Mouse (Mus musculus) kidney, adult 2 months (tissue): ENCODE measurements around the gene Top3a. TPM values are rescaled to one million over a fixed set of nuclear protein-coding genes. Genes with fewer than 3 reads are reported as not detected.

Experiments used
- DNase-seq: peaks from one replicate; pipeline ENCODE4 v3.0.0; 2021
- H3K27ac ChIP-seq: fragments of 200-500 bp; 2 replicates; pipeline ENCODE4 v1.5.1; 2012; ENCODE audit warnings: low read depth, low read length, control low read depth, inconsistent platforms; ENCODE audit not compliant: insufficient read depth
- H3K27me3 ChIP-seq: fragments of 200-500 bp; replicated peaks from 2 replicates; pipeline ENCODE4 v1.6.1; 2012; ENCODE audit warnings: mild to moderate bottlenecking, moderate library complexity, low read length, inconsistent platforms; ENCODE audit not compliant: control insufficient read depth, insufficient read depth
- H3K36me3 ChIP-seq: fragments of 200-500 bp; 2 replicates; pipeline ENCODE4 v1.6.1; 2012; ENCODE audit warnings: mild to moderate bottlenecking, moderate library complexity, low read length, inconsistent platforms; ENCODE audit not compliant: control insufficient read depth, insufficient read depth
- H3K4me1 ChIP-seq: fragments of 200-500 bp; 2 replicates; pipeline ENCODE4 v1.6.1; 2011; ENCODE audit warnings: low read length; ENCODE audit not compliant: control insufficient read depth, insufficient read depth
- H3K4me3 ChIP-seq: fragments of 200-500 bp; 2 replicates; pipeline ENCODE4 v1.5.1; 2011; ENCODE audit warnings: mild to moderate bottlenecking, low read depth, low read length, control low read depth; ENCODE audit not compliant: insufficient read depth
- CTCF ChIP-seq: fragments of 200-500 bp; conservative IDR thresholded peaks from 2 replicates; pipeline ENCODE4 v1.5.1; 2011; ENCODE audit warnings: low read depth, mild to moderate bottlenecking, control low read depth, low read length, moderate library complexity, mixed read lengths; ENCODE audit not compliant: insufficient read depth, insufficient read length
- POLR2A ChIP-seq: fragments of 200-500 bp; IDR thresholded peaks from one replicate; pipeline ENCODE4 v1.6.1; 2011; ENCODE audit warnings: low read depth, low read length, control low read depth
- WGBS: fragments of 180-500 bp; shearing (Covaris S2); methylation state at CpG from one replicate; pipeline ENCODE4 v1.1.7; 2018; 5-methylcytosine and 5-hydroxymethylcytosine counted together
- polyA plus RNA-seq: library from polyadenylated mRNA; depleted of rRNA; stranded (reverse); fragments of >200 nt; gene quantifications from 2 replicates; pipeline ENCODE4 v1.2.3, GENCODE M21; 2012

Gene Top3a
- polyA plus RNA-seq, 1 experiment: 5.8 TPM

DNA sequence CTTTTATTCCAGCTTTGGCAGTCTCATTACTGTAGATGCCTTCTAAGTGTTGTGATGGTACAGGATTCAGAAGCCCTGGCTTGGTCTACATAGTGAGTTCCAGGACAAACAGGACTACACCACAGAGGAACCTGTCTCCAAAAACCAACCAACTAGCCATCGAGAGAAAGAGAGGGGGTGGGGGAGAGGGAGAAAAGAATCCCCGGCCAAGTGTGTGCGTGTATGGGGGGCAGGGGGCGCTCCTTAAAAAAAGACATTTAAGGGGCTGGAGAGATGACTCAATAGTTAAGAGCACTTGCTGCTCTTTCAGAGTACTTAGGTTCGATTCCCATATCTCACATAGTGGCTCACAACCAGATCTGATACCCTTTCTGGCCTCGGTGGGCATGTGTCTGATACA lies 1.6 kb downstream of the Top3a start:
- Histone ChIP-seq H3K4me1 (peaks cover 31% of the 10 kb centered on the region), H3K27me3 (no peaks in the 10 kb centered on the region), H3K4me3 (no peak overlapping the region), H3K27ac (no peak overlapping the region), H3K36me3 (no peaks in the 10 kb centered on the region)
- DNase-seq: no peak
- WGBS: 71% methylated on average over 6 of the region's 6 CpGs
- no peak for TF ChIP-seq POLR2A
- TF ChIP-seq CTCF: no peak

DNA sequence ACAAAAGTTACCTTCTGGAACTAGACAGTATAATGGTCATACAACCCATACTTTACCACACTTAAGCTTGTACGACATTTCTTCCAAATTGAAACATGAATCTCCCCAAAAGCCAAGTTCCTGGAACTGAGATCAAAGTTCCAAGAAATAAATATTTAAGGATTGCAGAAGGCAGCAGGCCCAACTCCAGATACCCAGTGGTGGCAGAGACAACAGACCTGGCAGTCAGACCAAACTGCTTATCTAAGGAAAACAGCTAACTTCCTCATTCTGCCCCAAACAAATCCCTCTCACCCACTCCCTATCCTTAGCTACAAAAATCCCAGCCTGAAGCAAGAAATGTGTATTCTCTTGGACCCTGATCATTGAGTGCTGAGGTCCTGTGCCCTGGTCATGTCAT lies 2.3 kb downstream of the Top3a start:
- WGBS: 42% methylated on average over 1 of the region's 1 CpGs
- DNase-seq: peak; percentile 29
- no peaks in the 10 kb centered on the region for H3K36me3 ChIP-seq
- H3K27me3 ChIP-seq: no peaks in the 10 kb centered on the region
- no peak overlapping the region for H3K4me3 ChIP-seq
- peaks cover 24% of the 10 kb centered on the region for H3K4me1 ChIP-seq
- TF ChIP-seq CTCF (no peak), POLR2A (no peak)
- no peak overlapping the region for H3K27ac ChIP-seq

DNA sequence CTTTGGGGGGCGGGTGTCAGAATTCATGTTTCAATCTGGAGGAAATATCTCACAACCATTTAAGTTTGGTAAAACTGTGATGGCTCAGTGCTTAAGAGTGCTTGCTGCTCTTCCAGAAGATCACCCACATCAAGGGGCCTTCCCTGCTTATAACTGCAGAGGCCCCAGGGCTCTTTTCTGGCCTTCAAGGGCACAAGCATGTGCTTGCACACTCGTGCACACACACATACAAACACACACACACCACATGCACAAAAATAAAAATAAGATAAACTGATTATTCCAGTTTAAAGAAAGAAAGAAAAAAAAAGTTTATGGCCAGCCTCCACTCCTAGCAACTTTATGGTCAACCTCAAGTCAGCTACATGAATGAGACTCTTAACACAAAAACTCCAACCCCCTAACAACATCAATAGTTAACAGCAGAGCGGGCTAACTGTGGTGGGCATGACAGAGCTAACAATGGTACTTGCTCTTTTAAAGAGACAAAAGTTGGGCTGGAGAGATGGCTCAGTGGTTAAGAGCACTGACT lies 2.9 kb downstream of the Top3a start:
- DNase-seq: no peak
- WGBS: 88% methylated on average over 3 of the region's 3 CpGs
- peaks cover 20% of the 10 kb centered on the region for H3K4me1 ChIP-seq
- H3K36me3 ChIP-seq: no peaks in the 10 kb centered on the region
- TF ChIP-seq POLR2A (no peak), CTCF (no peak)
- H3K4me3 ChIP-seq: no peak overlapping the region
- H3K27me3 ChIP-seq: no peaks in the 10 kb centered on the region
- H3K27ac ChIP-seq: no peak overlapping the region

DNA sequence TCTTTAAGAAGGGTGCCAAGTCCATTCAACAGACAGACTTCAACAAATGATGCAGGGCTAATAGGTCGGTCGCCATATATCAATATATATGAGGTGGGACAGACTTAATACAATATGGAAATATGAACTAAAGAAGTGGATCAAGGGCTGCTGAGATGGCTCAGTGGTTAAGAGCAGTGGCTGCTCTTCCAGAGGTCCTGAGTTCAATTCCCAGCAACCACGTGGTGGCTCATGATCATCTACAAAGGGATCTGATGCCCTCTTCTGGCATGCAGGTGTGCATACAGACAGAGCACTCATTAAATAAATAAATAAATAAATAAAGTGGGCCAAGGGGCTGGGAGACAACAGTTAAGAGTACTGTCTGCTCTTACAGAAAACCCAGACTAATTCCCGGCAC lies 5.0 kb downstream of the Top3a start:
- TF ChIP-seq POLR2A (no peak), CTCF (no peak)
- H3K4me3 ChIP-seq: no peak overlapping the region
- WGBS: 84% methylated on average over 4 of the region's 4 CpGs
- DNase-seq: no peak
- no peaks in the 10 kb centered on the region for H3K36me3 ChIP-seq
- H3K27ac ChIP-seq: no peak overlapping the region
- no peaks in the 10 kb centered on the region for H3K27me3 ChIP-seq
- peaks cover 7% of the 10 kb centered on the region; the same call in 1 of the 2 replicates for H3K4me1 ChIP-seq

DNA sequence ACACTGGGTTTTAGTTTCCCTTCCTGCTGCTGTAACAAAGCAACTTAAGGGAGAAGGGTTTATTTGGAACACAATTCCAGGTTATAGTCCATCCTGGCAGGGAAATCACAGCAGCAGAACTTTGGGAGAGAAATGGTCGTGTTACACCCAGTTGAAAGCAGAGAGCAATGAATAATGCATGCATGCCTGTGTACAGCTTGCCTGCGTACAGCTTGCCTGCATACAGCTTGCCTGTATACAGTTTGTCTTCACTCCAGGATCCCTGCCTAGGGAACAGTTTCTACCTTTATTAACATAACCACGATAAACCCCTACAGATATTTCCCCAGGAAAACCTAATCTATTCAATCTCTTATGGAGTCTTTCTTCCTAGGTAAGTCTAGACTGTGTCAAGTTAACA lies 6.4 kb downstream of the Top3a start:
- H3K27me3 ChIP-seq: no peaks in the 10 kb centered on the region
- H3K4me3 ChIP-seq: no peak overlapping the region
- H3K36me3 ChIP-seq: no peaks in the 10 kb centered on the region
- no peaks in the 10 kb centered on the region for H3K4me1 ChIP-seq
- no peak overlapping the region for H3K27ac ChIP-seq
- WGBS: 80% methylated on average over 3 of the region's 3 CpGs
- TF ChIP-seq CTCF (no peak), POLR2A (no peak)
- DNase-seq: no peak

DNA sequence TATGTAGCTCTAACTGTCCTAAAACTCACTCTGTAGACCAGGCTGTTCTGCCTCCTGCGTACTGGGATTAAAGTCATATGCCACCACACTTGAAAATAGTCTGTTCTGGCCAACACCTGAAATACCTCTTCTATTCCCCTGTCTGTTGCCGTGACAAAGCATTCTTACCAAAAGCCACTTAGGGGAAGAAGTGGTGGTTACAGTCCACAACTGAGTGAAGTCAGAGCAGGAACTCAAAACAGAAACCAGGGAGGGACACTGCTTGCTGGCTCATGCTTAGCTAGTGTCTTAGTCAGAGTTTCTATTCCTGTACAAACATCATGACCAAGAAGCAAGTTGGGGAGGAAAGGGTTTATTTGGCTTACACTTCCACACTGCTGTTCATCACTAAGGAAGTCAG lies 7.8 kb downstream of the Top3a start:
- Histone ChIP-seq H3K4me3 (no peak overlapping the region), H3K36me3 (no peaks in the 10 kb centered on the region), H3K27me3 (no peaks in the 10 kb centered on the region), H3K4me1 (no peaks in the 10 kb centered on the region), H3K27ac (no peak overlapping the region)
- TF ChIP-seq POLR2A: no peak
- TF ChIP-seq CTCF: no peak
- DNase-seq: no peak
- 86% methylated on average over 2 of the region's 2 CpGs for WGBS

DNA sequence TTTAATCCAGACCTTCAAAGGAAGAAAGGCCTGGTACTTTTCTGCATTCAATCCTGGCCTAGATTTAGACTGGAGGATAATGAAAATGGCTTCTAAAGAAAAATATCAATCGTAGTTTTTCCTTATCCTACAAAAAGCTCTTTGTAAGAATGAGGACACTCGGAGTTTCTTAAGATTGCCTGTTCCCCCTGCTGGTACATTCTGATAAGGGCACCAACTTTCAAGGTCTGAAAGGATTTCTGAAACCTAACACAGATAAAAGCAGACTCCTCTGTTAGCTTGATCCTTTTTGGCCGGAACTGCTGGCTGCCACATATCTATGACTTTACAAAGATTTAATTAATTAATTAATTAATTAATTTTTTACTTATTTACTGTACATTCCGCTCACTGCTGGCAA lies 10.2 kb downstream of the Top3a start:
- H3K36me3 ChIP-seq: no peaks in the 10 kb centered on the region
- H3K27ac ChIP-seq: no peak overlapping the region
- no peaks in the 10 kb centered on the region for H3K4me1 ChIP-seq
- WGBS: 91% methylated on average over 4 of the region's 4 CpGs
- no peaks in the 10 kb centered on the region for H3K27me3 ChIP-seq
- H3K4me3 ChIP-seq: no peak overlapping the region
- no peak for DNase-seq
- no peak for TF ChIP-seq CTCF
- no peak for TF ChIP-seq POLR2A
